Mouse (Mus musculus) inflammation-experienced regulatory T-cells (primary cell): ENCODE results near the gene Sfxn5. TPM values are rescaled to one million over a fixed set of nuclear protein-coding genes. Genes with fewer than 3 reads are reported as not detected.

Source experiments
- polyA plus RNA-seq, 2 experiments: library from polyadenylated mRNA; unstranded; fragments of 100-300 nt; shearing (Covaris generic); gene quantifications; one replicate each; pipeline ENCODE4 v1.2.1; 2017

Gene Sfxn5
- polyA plus RNA-seq = 1 to 10 TPM in 1 of 2 experiments, under 1 TPM in 1; 0.75 to 1.1 TPM

GRCm38 (mm10) chr6:85333000-85333669 is at the start of gene Sfxn5:
Gene Sfxn5 (minus strand): TSS chr6:85333422.

DNA sequence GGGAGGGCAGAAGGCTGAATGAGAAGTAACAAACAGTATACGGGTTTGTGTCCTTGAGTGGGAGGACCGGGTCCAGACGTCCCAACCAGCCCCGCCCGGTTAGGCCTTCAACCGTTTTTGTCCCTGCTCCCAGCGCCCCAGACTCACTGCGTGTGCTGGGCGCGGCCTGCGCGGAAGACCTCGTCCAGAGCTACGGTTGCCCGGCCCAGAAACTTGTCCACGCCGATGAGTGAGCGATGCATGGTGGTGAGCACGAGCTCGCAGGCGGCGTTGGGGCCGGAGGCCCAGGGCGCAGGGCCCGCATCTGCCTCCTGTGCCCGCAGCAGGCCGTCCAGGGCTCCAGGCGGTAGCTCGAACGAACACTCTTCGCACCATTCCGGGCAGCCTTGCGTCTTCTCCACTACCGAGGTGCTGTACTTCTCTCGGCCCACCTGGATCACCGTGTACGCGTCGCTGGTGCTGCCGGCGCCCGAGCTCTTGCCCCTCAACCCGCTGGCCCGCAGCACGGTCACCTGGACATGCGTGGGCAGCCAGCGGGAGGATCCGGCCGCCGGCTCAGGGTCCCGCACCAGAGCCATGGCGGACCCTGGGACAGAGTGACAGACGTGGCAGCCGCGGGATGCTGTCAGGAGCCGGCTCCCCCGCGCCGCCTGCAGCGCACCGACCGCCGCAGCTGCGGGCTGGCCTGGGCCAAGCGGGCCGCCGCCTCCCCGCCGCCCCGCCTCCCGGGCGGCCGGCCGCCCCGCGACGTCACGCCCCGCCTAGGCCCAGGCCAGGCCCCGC is 40.9 kb upstream of the Sfxn5 start, which contains the start of gene Rab11fip5:
TSS of gene Rab11fip5 (minus strand) at position 684 of the 783 bp plus-strand sequence.

DNA sequence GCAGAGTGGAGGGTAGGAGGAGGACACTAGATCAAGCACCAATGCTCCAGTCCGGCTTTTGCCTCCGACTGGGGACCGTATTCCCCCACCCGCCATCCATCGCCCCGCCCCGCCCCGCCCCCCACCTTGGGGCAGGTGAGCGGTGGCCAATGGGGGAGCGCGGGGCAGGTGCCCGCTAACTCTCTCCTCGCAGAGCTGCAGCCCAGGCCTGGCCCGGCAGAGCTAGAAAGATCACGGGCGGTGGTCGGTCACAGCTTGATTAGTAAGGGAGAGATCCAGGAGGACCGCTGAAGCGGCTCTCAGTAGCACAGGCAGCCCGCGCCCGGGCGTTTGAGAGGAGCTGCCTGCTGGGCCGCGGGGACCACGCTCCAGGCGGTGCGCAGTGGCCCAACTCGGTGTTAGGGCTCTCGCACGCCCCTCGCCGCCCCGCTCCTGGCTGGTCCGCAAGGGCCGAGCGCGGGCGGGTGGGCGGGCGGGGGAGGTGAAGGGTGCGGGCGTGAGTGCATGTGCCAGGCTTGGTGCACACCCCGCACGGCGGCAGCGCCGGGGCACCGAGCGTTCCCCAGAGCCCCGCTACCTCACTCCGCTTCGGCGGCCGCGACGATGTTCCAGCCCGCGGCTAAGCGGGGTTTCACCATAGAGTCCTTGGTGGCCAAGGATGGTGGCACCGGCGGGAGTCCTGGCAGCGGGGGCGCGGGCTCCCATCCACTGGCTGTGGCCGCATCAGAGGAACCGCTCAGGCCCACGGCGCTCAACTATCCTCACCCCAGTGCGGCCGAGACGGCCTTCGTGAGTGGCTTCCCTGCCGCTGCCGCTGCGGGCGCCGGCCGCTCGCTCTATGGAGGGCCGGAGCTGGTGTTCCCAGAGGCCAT is 145.6 kb downstream of the Sfxn5 start, which contains the start of gene Emx1:
TSS of gene Emx1 (plus strand) at position 99 of the 872 bp plus-strand sequence.

Other genes starting within 250 kb of the Sfxn5 start
- 10 to 100 TPM; 77.1 to 88.8 TPM for gene Spr, start 195.7 kb downstream of the Sfxn5 start, polyA plus RNA-seq
- not detected for gene Emx1, start 146.0 kb downstream of the Sfxn5 start, polyA plus RNA-seq
- under 1 TPM; 0.70 to 0.94 TPM for gene Rab11fip5, start 41.2 kb upstream of the Sfxn5 start, polyA plus RNA-seq
- gene Noto, start 90.5 kb upstream of the Sfxn5 start, polyA plus RNA-seq = under 1 TPM; 0.16 to 0.58 TPM
- gene Smyd5, start 98.6 kb upstream of the Sfxn5 start, polyA plus RNA-seq = 10 to 100 TPM; 50.4 to 50.7 TPM
- 100 to 1,000 TPM; 273 to 312 TPM for gene Cct7, start 118.1 kb upstream of the Sfxn5 start, polyA plus RNA-seq
- gene Pradc1, start 118.5 kb upstream of the Sfxn5 start, polyA plus RNA-seq = 10 to 100 TPM; 21.6 to 27.8 TPM
- under 1 TPM in 1 of 2 experiments, not detected in 1; 0.29 TPM for gene Fbxo41, start 169.6 kb upstream of the Sfxn5 start, polyA plus RNA-seq
- gene Egr4, start 180.2 kb upstream of the Sfxn5 start, polyA plus RNA-seq = under 1 TPM in 1 of 2 experiments, not detected in 1; 0.66 TPM